Comparison of ENCODE assay signal across 21 mouse cellular contexts in the genomic region with DNA sequence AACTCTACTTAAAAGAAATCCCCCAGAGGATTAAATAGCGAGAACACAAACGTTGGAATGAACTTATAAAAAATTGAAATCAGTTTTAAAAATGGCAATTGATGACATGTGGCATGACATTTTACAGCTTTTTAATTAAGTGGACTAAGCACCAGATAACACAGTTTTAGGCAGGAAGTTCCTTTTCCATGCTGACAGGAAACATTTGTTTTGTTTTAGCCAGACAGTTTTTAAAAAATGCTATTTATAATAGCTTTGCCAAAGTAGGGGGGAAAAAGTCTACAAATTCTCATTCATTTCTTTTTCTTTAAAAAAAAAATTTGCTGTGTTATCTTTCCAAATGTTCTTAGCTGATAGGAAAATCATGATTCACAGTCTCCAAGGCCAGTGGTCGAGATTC. TPM values are rescaled to one million over a fixed set of nuclear protein-coding genes. Genes with fewer than 3 reads are reported as not detected.
DNase-seq lines count a peak whose midpoint lies in the region; TF ChIP-seq lines count a peak whose summit lies in the region.
"Had no signal": no experiment of that assay in that cellular context is flagged by ENCODE, and none has a peak within 500 bp of the region (broad histone marks: within the 10 kb centered on the region; RNA-seq: fewer than 3 reads in every experiment).

No protein-coding gene starts in this region.

- WGBS in heart, adult 2 months: 27% methylated on average over 3 of the region's 3 CpGs
- WGBS in kidney, adult 2 months: 57% methylated on average over 3 of the region's 3 CpGs

- TF ChIP-seq POLR2A in heart, adult 2 months (IDR thresholded peaks at IDR 0.05; ENCODE audit: insufficient read depth, low read depth, low read length): no peak
- TF ChIP-seq POLR2A in kidney, adult 2 months (IDR thresholded peaks at IDR 0.05; ENCODE audit: low read depth, low read length): no peak
- TF ChIP-seq POLR2A in embryonic fibroblast, embryonic 13.5 days (IDR thresholded peaks at IDR 0.05; ENCODE audit: low read depth, low read length): no peak

- H3K4me3 ChIP-seq in heart, adult 2 months: no peak overlapping the region; the same call in 1 of the 2 replicates
- no peak overlapping the region for H3K4me3 ChIP-seq in kidney, adult 2 months (ENCODE audit: insufficient read depth, low read depth, low read length)
- no peak overlapping the region for H3K4me3 ChIP-seq in embryonic fibroblast, embryonic 13.5 days (ENCODE audit: insufficient read depth, low read length)
- H3K4me3 ChIP-seq: embryonic facial prominence, embryonic 12.5 days; erythroblast, embryonic 14.5 days; heart, embryonic 13.5 days; stomach, embryonic 15.5 days had no signal

- H3K79me2 ChIP-seq in heart, adult 2 months (replicated peaks; ENCODE audit: control insufficient read depth, insufficient read depth, low read length): no peaks in the 10 kb centered on the region

- no peak for DNase-seq in heart, adult 2 months
- DNase-seq in heart, postnatal 25 days (ENCODE audit: low spot score): no peak
- peak; percentile 41 for DNase-seq in kidney, adult 2 months
- no peak for DNase-seq in kidney, postnatal 10 days
- peak; percentile 28 to 32 for DNase-seq in kidney, postnatal 4 days
- no peak for DNase-seq in kidney, postnatal 25 days
- DNase-seq: adrenal gland, postnatal 14 days; cerebellum, adult 11 months; cerebellum, adult 9-10 months; cerebellum, postnatal 36 days; liver; midbrain, embryonic 14.5 days had no signal

- H3K27ac ChIP-seq in heart, adult 2 months: peak overlapping the region; percentile 52
- no peak overlapping the region for H3K27ac ChIP-seq in kidney, adult 2 months (ENCODE audit: insufficient read depth, low read depth, low read length)
- peak overlapping the region; percentile 64; the same call in 1 of the 2 replicates for H3K27ac ChIP-seq in embryonic fibroblast, embryonic 13.5 days (ENCODE audit: insufficient read depth, low read length)
- H3K27ac ChIP-seq: embryonic facial prominence, embryonic 12.5 days; hindbrain, embryonic 14.5 days had no signal

- TF ChIP-seq CTCF in heart, adult 2 months (IDR thresholded peaks at IDR 0.05): no peak
- no peak for TF ChIP-seq CTCF in kidney, adult 2 months (conservative IDR thresholded peaks at IDR 0.05; ENCODE audit: insufficient read depth, insufficient read length, low read depth, low read length)
- TF ChIP-seq CTCF in embryonic fibroblast, embryonic 13.5 days (IDR thresholded peaks at IDR 0.05; ENCODE audit: borderline replicate concordance, insufficient read depth, low read length): no peak

- H3K36me3 ChIP-seq in heart, adult 2 months (ENCODE audit: control insufficient read depth, insufficient read depth, low read length): no peaks in the 10 kb centered on the region
- H3K36me3 ChIP-seq in kidney, adult 2 months (ENCODE audit: control insufficient read depth, insufficient read depth, low read length): no peaks in the 10 kb centered on the region
- H3K36me3 ChIP-seq: embryonic facial prominence, embryonic 12.5 days; heart, embryonic 13.5 days; stomach, embryonic 15.5 days had no signal

- no peak overlapping the region for H3K9ac ChIP-seq in heart, adult 2 months (ENCODE audit: low read depth, low read length)
- H3K9ac ChIP-seq: embryonic facial prominence, embryonic 12.5 days; heart, embryonic 13.5 days; hindbrain, embryonic 14.5 days; stomach, embryonic 15.5 days had no signal

- intact Hi-C loops in heart, adult 2 months (cut with DNase I): no loop called here
- intact Hi-C loops in heart, postnatal 25 days (cut with DNase I): loop anchor here (10.0 kb wide), 1 partner anchor 50 kb away; no protein-coding TSS in a partner anchor

- peaks cover 8% of the 10 kb centered on the region for H3K4me1 ChIP-seq in heart, adult 2 months (ENCODE audit: control insufficient read depth, insufficient read depth, low read length)
- no peaks in the 10 kb centered on the region for H3K4me1 ChIP-seq in kidney, adult 2 months (ENCODE audit: control insufficient read depth, insufficient read depth, low read length)
- H3K4me1 ChIP-seq in embryonic fibroblast, embryonic 13.5 days (ENCODE audit: control insufficient read depth, insufficient read depth, low read length): peaks cover 8% of the 10 kb centered on the region
- H3K4me1 ChIP-seq: embryonic facial prominence, embryonic 12.5 days; stomach, embryonic 15.5 days had no signal

- TF ChIP-seq EP300 in heart, adult 2 months (IDR thresholded peaks at IDR 0.05; ENCODE audit: insufficient read depth, low read depth, low read length): no peak

- H3K27me3 ChIP-seq in heart, adult 2 months (ENCODE audit: control insufficient read depth, insufficient read depth, low read length): no peaks in the 10 kb centered on the region
- H3K27me3 ChIP-seq in kidney, adult 2 months (replicated peaks; ENCODE audit: control insufficient read depth, insufficient read depth, low read length): no peaks in the 10 kb centered on the region
- H3K27me3 ChIP-seq: embryonic facial prominence, embryonic 12.5 days; heart, embryonic 13.5 days; stomach, embryonic 15.5 days had no signal

RNA-seq across cellular contexts. Expression of a gene that starts 29.6 kb away (rescaled TPM):
- 1 to 10 TPM; 5.3 to 5.6 TPM for total RNA-seq in heart, adult 2 months (2021)
- polyA plus RNA-seq in heart, adult 2 months (2012; rRNA removed): 5.1 and 7.6 TPM in 2 replicates
- 10 to 100 TPM in 1 of 2 experiments, 1 to 10 TPM in 1; 7.5 to 10.4 TPM for total RNA-seq in heart, postnatal 25 days (2021)
- polyA plus RNA-seq in kidney, adult 2 months (2012; rRNA removed): 2.1 TPM in 2 replicates
- 254 and 294 TPM in 2 replicates for polyA plus RNA-seq in embryonic fibroblast, embryonic 13.5 days (2011; ENCODE audit: insufficient read length, low read depth, missing spikeins)
- total RNA-seq: hematopoietic stem cell, adult 5-6 weeks; MEL; monocyte, adult 5-6 weeks had no signal
- polyA plus RNA-seq: erythroblast, embryonic 14.5 days had no signal

Comparison
In these comparisons a context has a peak if more than half of its experiments do, and no peak if none do; other contexts are left out.
1. DNase-seq: peak in kidney, adult 2 months (single experiment) and kidney, postnatal 4 days (2 of 2); none in heart, adult 2 months (0 of 2), heart, postnatal 25 days (single experiment), kidney, postnatal 10 days (single experiment) and kidney, postnatal 25 days (0 of 2).
2. RNA of a gene that starts 29.6 kb away (polyA plus RNA-seq): 254 to 294 TPM in embryonic fibroblast, embryonic 13.5 days; 5.1 to 7.6 TPM in heart, adult 2 months and 2.1 TPM in kidney, adult 2 months; every median in the first group is over 10 times any median in the second.